Mouse (Mus musculus) cerebellum, adult 18-20 months (tissue): Measurements from ENCODE around the gene Dlgap4.
A peak's percentile ranks its signal among the peaks of the same experiment; 100 is the strongest.

Experiments
- DNase-seq, 2 experiments: peaks; one replicate each; pipeline ENCODE4 v3.0.0; 2021

Gene Dlgap4

GRCm38 (mm10) chr2:156663162-156663561 is 49.7 kb downstream of the Dlgap4 start:
- DNase-seq = no peak

GRCm38 (mm10) chr2:156664407-156664806 is 50.9 kb downstream of the Dlgap4 start:
- DNase-seq = no peak

- no peak for DNase-seq
Measured at GRCm38 (mm10) chr2:156664993-156665518, 51.6 kb downstream of the Dlgap4 start.

- DNase-seq = no peak
Measured at GRCm38 (mm10) chr2:156665620-156666196, 52.2 kb downstream of the Dlgap4 start.

DNA sequence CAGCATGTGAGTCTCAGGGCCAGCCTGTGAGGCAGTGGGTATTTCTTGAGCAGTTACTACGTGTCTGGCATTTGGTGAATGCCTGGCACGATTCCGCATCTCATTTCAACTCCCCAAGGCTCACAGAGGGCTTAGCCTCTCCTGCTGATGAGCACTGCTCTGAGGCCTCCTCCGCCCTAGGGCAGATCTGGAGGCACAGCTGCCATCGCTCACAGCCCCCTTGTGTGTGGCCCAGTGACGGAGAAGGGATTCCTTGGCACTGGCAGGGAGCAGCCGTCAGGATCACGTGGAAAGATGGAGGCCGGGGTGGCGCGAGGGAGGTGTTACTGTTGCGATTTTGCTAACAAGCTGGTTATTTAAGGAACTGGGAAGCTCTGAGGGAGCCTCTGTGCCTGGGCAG is 52.7 kb downstream of the Dlgap4 start:
- DNase-seq = no peak

- no peak for DNase-seq
Measured at GRCm38 (mm10) chr2:156667290-156667689, 53.8 kb downstream of the Dlgap4 start.

DNA sequence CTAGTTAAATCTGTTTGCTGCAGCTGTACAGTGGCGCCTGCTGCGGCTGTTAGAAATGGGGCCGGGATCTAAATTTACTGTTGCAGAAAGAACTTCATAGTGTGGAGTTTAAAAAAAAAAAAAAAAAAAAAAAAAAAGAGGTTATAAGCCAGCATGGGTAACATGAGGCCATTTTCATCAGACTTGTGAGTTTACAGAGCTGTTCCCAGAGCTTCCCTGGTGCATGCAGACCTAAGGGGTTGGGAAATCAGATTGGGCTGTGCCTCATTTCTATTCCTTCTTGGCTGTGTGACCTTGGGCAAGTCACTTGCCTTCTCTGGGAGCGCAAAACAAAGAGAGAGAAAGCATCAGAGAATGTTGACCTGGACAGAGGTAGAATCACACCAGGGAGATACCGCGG is 55.1 kb downstream of the Dlgap4 start:
- DNase-seq = no peak

GRCm38 (mm10) chr2:156673307-156673706 is 59.8 kb downstream of the Dlgap4 start:
- DNase-seq = peak; percentile 24 to 35

GRCm38 (mm10) chr2:156673881-156674669 is 60.6 kb downstream of the Dlgap4 start:
- no peak for DNase-seq

- no peak for DNase-seq
Measured at GRCm38 (mm10) chr2:156676885-156677284, 63.4 kb downstream of the Dlgap4 start.

- peak; percentile 74 to 85 for DNase-seq
Measured at GRCm38 (mm10) chr2:156678112-156678511, 64.6 kb downstream of the Dlgap4 start.

DNA sequence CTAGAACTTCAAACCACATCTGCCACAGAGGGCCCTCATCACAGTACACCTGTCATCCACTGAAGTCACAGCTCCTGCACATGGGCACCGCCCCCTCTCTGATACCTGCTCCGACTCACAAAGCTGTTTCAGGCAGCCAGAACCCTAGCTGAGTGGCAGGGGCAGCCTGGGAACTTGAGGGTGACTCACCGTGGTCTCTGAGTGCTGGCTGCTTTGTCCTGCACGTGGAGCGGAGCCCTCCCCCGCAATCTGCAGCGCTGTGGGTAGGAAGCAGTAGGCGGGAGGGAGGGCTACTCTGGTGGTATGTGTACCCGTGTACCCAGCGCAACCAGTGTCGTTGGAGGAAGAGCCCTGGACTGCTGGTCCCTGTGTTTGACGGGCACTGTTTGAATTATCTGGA is 69.5 kb downstream of the Dlgap4 start:
- DNase-seq = no peak

DNA sequence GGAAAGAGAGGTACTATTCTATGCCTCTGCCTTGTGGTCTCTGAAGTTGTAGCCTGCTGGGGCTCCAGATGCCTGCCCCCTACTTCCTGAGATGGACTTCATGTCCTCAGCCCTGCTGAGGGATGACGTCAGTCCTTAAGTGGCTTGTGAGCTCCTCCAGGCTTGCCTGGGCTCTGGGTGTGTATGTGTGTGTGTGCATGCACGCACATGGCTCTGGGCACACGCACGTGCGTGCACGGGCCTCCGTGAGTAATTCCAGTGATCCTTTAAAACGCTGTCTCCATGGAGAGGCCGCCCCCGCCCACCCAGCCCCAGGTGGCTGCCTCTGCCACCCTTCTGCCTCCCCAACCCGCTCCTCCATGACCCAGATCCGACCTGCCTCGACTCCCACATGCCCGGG is 72.5 kb downstream of the Dlgap4 start:
- no peak for DNase-seq

- DNase-seq = no peak
Measured at GRCm38 (mm10) chr2:156686754-156687153, 73.2 kb downstream of the Dlgap4 start.

DNA sequence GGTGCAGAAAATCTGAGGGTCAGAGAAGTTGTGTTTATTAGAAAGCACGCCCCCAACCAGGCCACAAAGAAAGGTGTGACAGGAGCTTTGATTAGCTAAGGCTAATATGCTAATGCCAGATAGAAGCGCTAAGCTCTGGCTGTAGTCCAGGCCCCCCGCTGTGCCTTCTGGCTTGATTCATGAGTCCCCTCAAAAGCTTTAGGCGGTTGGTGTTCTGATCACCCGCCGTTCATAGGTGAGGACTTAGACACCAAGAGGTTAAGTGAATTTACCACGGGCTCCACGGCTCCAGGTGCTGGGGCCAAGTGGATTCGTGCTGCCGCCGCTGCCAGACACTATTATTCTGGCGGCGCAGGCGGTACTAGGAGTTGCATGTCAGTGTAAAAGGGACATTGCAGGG is 75.1 kb downstream of the Dlgap4 start:
- DNase-seq = peak; percentile 73 to 77

DNA sequence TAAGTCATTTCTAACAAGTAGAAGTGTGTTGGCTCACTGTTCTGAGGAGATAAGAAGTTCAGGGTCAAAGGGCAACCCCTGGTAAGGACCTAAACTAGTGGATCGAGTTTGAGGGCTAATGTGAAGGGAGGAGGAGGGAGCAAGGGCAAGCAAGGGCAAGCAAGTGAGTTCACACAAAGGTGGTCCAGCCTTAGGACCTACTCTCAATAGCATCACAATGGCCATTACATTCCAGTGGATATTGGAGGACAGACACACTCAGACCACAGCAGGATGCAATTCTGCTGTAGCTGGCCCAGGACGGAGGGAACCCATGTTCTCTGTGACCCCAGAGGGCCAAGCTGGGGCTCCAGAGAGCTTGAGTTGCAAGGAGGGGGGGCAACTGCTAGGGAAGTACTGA is 77.3 kb downstream of the Dlgap4 start:
- DNase-seq = no peak

- no peak for DNase-seq
Measured at GRCm38 (mm10) chr2:156691746-156692145, 78.2 kb downstream of the Dlgap4 start.

GRCm38 (mm10) chr2:156693241-156693807 is 79.8 kb downstream of the Dlgap4 start:
- DNase-seq = no peak

DNA sequence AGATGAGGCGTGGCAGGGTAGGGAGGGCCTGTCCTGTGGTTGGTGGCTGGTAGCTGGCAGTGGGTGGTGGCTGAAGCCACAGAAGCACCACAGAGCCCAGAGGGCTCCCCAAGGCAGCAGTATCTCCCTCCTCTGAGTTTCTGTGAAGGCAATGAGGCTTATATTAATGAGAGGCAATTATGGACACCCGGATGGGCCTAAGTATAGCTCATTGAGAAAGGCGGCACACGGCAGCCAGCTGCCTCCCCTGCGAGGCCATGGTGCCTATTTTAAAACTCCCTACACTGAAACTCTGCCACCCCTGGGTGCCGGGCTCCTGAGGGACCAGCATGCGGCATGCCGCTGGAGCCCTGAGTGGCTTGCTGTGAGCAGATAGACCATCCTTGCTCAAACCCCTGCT is 83.8 kb downstream of the Dlgap4 start:
- no peak for DNase-seq

GRCm38 (mm10) chr2:156698168-156698567 is 84.7 kb downstream of the Dlgap4 start:
- no peak for DNase-seq

- peak; percentile 81 to 90 for DNase-seq
Measured at GRCm38 (mm10) chr2:156705473-156705872, 92.0 kb downstream of the Dlgap4 start.

DNA sequence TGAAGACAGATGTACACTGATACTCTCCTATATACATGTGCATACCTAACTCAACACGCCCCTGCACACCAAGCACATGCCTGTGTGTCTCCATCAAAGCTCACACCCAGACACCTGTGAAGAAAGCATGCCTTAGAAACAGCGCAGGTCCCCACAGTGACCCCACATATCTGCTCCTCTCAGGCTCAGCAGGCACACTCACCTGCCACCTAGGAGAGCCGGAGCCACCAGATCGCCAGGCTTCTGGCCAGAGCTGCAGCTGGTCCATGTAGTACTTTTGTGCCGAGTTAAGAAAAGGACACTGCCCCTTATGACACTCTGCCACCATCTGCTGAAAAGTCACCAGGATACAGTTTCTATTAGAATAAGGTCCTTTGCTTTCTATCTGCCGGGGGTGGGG is 103.2 kb downstream of the Dlgap4 start:
- peak; percentile 43 to 54 for DNase-seq

GRCm38 (mm10) chr2:156717320-156718281 is 104.1 kb downstream of the Dlgap4 start:
- peak; percentile 79 to 89 for DNase-seq
